Mouse (Mus musculus) heart, postnatal 0 days (tissue): Measurements from ENCODE around the gene Gpr171. TPM values are rescaled to one million over a fixed set of nuclear protein-coding genes. Genes with fewer than 3 reads are reported as not detected.

Source experiments
- ATAC-seq: fragments of 200-750 bp; cut with Nextera tagmentation; 2 replicates; pipeline ENCODE4 v1.8.0; 2017; ENCODE audit warnings: low read depth, moderate number of reproducible peaks, moderate library complexity; ENCODE audit not compliant: insufficient read depth
- DNase-seq: peaks from one replicate; pipeline ENCODE4 v3.0.0-alpha.2; 2016; ENCODE audit warnings: low spot score
- H3K27ac ChIP-seq: fragments of 300-500 bp; sonication (generic); 2 replicates; pipeline ENCODE4 v1.5.1; 2014; ENCODE audit warnings: low read depth, mild to moderate bottlenecking
- H3K27me3 ChIP-seq: fragments of 300-500 bp; sonication (generic); 2 replicates; pipeline ENCODE4 v1.6.1; 2014; ENCODE audit warnings: low read length, mixed read lengths; ENCODE audit not compliant: control insufficient read depth, insufficient read depth
- H3K36me3 ChIP-seq: fragments of 300-500 bp; sonication (generic); replicated peaks from 2 replicates; pipeline ENCODE4 v1.6.1; 2014; ENCODE audit warnings: low read length, mixed read lengths; ENCODE audit not compliant: control insufficient read depth, insufficient read depth
- H3K4me1 ChIP-seq: fragments of 300-500 bp; sonication (generic); 2 replicates; pipeline ENCODE4 v1.6.1; 2014; ENCODE audit warnings: antibody characterized with exemption; ENCODE audit not compliant: control insufficient read depth, insufficient read depth
- H3K4me2 ChIP-seq: fragments of 300-500 bp; sonication (generic); 2 replicates; pipeline ENCODE4 v1.6.1; 2014; ENCODE audit warnings: low read depth, mild to moderate bottlenecking, low read length, moderate library complexity
- H3K4me3 ChIP-seq: fragments of 300-500 bp; sonication (generic); 2 replicates; pipeline ENCODE4 v1.5.1; 2014; ENCODE audit warnings: low read depth, low read length
- H3K9ac ChIP-seq: fragments of 300-500 bp; sonication (generic); replicated peaks from 2 replicates; pipeline ENCODE4 v1.6.1; 2014; ENCODE audit warnings: low read depth, low read length, mixed read lengths
- H3K9me3 ChIP-seq: fragments of 300-500 bp; sonication (generic); replicated peaks from 2 replicates; pipeline ENCODE4 v1.6.1; 2016; ENCODE audit warnings: low read length; ENCODE audit not compliant: control insufficient read depth
- CTCF ChIP-seq: IDR thresholded peaks from 2 replicates; pipeline ENCODE4 v1.5.1; 2016; ENCODE audit warnings: antibody characterized with exemption, control low read depth, low read depth
- EP300 ChIP-seq: IDR thresholded peaks from 2 replicates; pipeline ENCODE4 v1.6.1; 2016; ENCODE audit warnings: antibody characterized with exemption, low read depth
- WGBS: fragments of 180-500 bp; shearing (Covaris S2); extraction: QIAGEN DNeasy Blood & Tissue Kit; methylation state at CpG from one replicate; pipeline ENCODE4 v1.1.7; 2014; 5-methylcytosine and 5-hydroxymethylcytosine counted together
- polyA plus RNA-seq: library from polyadenylated mRNA; unstranded; fragments of >200 nt; fragmentation: Nextera tagmentation; extraction: Ambion mirVana; gene quantifications from 2 replicates; pipeline ENCODE4 v1.2.1, GENCODE M21; 2015
- total RNA-seq: library from RNA; depleted of rRNA; stranded (reverse); fragments of >200 nt; gene quantifications from 2 replicates; pipeline ENCODE4 v1.2.3, GENCODE M21; 2014; ENCODE audit warnings: low replicate concordance

The Gpr171 gene
- total and polyA plus RNA-seq, 2 experiments from 2014 or later = 0.29 TPM; not detected in 1

- no peak for TF ChIP-seq CTCF
- TF ChIP-seq EP300 = no peak
Observed at GRCm38 (mm10) chr3:59131966-59132365, 30.3 kb upstream of the Gpr171 start.

GRCm38 (mm10) chr3:59131081-59131480 is 29.5 kb upstream of the Gpr171 start:
- WGBS = 32% methylated on average over 4 of the region's 4 CpGs
- no peak overlapping the region for H3K4me2 ChIP-seq
- H3K4me3 ChIP-seq = no peak overlapping the region

More at GRCm38 (mm10) chr3:59131966-59132365, 30.3 kb upstream of the Gpr171 start:
- Histone ChIP-seq H3K4me3 (no peak overlapping the region), H3K4me2 (no peak overlapping the region), H3K4me1 (peaks cover 10% of the 10 kb centered on the region; the same call in 1 of the 2 replicates), H3K9me3 (no peaks in the 10 kb centered on the region), H3K27me3 (no peaks in the 10 kb centered on the region), H3K27ac (no peak overlapping the region), H3K36me3 (no peaks in the 10 kb centered on the region), H3K9ac (no peak overlapping the region)
- ATAC-seq (no peak), DNase-seq (no peak)
- WGBS = 61% methylated on average over 4 of the region's 4 CpGs

GRCm38 (mm10) chr3:59130431-59130830 is 28.8 kb upstream of the Gpr171 start:
- Histone ChIP-seq H3K4me1 (peaks cover 10% of the 10 kb centered on the region; the same call in 1 of the 2 replicates), H3K9ac (no peak overlapping the region), H3K4me3 (no peak overlapping the region), H3K9me3 (no peaks in the 10 kb centered on the region), H3K36me3 (no peaks in the 10 kb centered on the region), H3K27ac (peak overlapping the region; percentile 48; the same call in 1 of the 2 replicates), H3K27me3 (no peaks in the 10 kb centered on the region), H3K4me2 (no peak overlapping the region)
- TF ChIP-seq EP300 = no peak
- TF ChIP-seq CTCF = no peak
- no peak for ATAC-seq
- DNase-seq = no peak
- 57% methylated on average over 8 of the region's 8 CpGs for WGBS

More at GRCm38 (mm10) chr3:59131081-59131480, 29.5 kb upstream of the Gpr171 start:
- Histone ChIP-seq H3K36me3 (no peaks in the 10 kb centered on the region), H3K9ac (no peak overlapping the region), H3K27me3 (no peaks in the 10 kb centered on the region), H3K9me3 (no peaks in the 10 kb centered on the region), H3K27ac (peak overlapping the region; percentile 48; the same call in 1 of the 2 replicates), H3K4me1 (peaks cover 10% of the 10 kb centered on the region; the same call in 1 of the 2 replicates)
- TF ChIP-seq EP300 = no peak
- no peak for TF ChIP-seq CTCF
- ATAC-seq (peak; percentile 27; the same call in 1 of the 2 replicates), DNase-seq (no peak)

DNA sequence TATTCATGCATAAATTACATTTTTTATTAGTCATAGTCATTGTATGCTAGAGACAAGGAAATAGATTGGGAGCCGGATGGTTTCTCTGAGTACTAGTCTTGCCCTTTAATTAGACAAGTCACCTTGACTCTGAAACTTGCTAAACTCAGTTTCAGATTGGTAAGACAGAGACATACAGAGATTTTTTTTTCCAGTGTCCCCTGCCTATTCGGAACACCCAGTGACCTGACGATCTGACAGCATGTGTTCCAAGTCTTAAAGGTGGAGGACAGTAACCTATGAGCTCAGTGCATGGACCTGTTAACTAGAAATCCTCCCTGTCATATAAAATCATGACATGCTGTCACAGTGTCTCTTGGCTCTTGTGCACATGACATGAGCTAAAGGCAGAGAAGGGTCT is 27.9 kb upstream of the Gpr171 start:
- 77% methylated on average over 3 of the region's 3 CpGs for WGBS
- Histone ChIP-seq H3K36me3 (no peaks in the 10 kb centered on the region), H3K4me3 (no peak overlapping the region), H3K9me3 (no peaks in the 10 kb centered on the region), H3K27ac (no peak overlapping the region), H3K4me1 (peaks cover 10% of the 10 kb centered on the region; the same call in 1 of the 2 replicates), H3K9ac (no peak overlapping the region), H3K27me3 (no peaks in the 10 kb centered on the region), H3K4me2 (no peak overlapping the region)
- TF ChIP-seq EP300 = no peak
- no peak for TF ChIP-seq CTCF
- DNase-seq (no peak), ATAC-seq (no peak)

GRCm38 (mm10) chr3:59128681-59129080 is 27.1 kb upstream of the Gpr171 start:
- DNase-seq (no peak), ATAC-seq (no peak)
- TF ChIP-seq EP300 (no peak), CTCF (no peak)
- WGBS = 85% methylated on average over 20 of the region's 20 CpGs
- no peak overlapping the region for H3K27ac ChIP-seq
- no peak overlapping the region for H3K9ac ChIP-seq
- H3K4me3 ChIP-seq = no peak overlapping the region
- H3K9me3 ChIP-seq = no peaks in the 10 kb centered on the region
- no peaks in the 10 kb centered on the region for H3K27me3 ChIP-seq
- no peaks in the 10 kb centered on the region for H3K36me3 ChIP-seq
- H3K4me1 ChIP-seq = peaks cover 10% of the 10 kb centered on the region; the same call in 1 of the 2 replicates
- H3K4me2 ChIP-seq = no peak overlapping the region
